ENCODE assay signal across 21 mouse cellular contexts in the genomic region with DNA sequence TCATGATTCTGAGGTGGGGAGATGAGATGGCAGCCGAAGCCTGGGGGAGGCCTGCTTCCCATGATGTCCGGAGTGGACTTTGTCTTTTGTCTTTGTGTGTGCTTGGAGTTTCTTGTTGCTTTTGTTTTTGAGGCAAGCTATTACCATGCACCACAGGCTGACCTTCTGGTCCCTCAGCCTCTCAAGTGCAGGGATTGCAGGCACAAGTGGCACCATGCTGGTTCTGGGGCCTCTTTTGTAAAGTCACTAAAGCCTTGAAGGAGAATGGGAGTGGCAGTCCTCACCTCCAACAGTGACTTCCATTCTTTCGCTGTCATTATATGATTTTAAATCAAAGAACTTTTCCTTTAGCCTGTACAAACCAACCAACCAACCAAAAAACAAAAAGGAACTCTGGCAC.
"Had no signal": no experiment of that assay in that cellular context is flagged by ENCODE, and none has a peak within 500 bp of the region (broad histone marks: within the 10 kb centered on the region; RNA-seq: fewer than 3 reads in every experiment).

No protein-coding gene starts in this region.

- H3K4me3 ChIP-seq: kidney, embryonic 15.5 days; limb, embryonic 10.5 days; limb, embryonic 13.5 days; liver, embryonic 13.5 days; midbrain, embryonic 12.5 days; midbrain, embryonic 15.5 days; myocyte; neural tube, embryonic 13.5 days had no signal

- H3K9ac ChIP-seq: kidney, embryonic 15.5 days; limb, embryonic 13.5 days; liver, embryonic 13.5 days; midbrain, embryonic 12.5 days; midbrain, embryonic 15.5 days; neural tube, embryonic 13.5 days had no signal

- H3K9me3 ChIP-seq: kidney, embryonic 15.5 days; limb, embryonic 10.5 days; limb, embryonic 13.5 days; liver, embryonic 13.5 days; midbrain, embryonic 15.5 days had no signal

- H3K4me1 ChIP-seq: limb, embryonic 10.5 days; limb, embryonic 13.5 days; liver, embryonic 13.5 days; midbrain, embryonic 12.5 days; midbrain, embryonic 15.5 days; neural tube, embryonic 13.5 days had no signal

- DNase-seq: kidney, adult 8-10 months; kidney, postnatal 10 days; kidney, postnatal 36 days; layer of hippocampus, postnatal 36 days; liver; liver, embryonic 13.5 days; lung, adult 2 months; lung, postnatal 14 days; lung, postnatal 4 days; retina, postnatal 1 day; right cerebral cortex, postnatal 25 days; spleen, adult 18-20 months; thymus, adult 18-20 months; thymus, postnatal 36 days had no signal

- H3K36me3 ChIP-seq: kidney, embryonic 15.5 days; limb, embryonic 10.5 days; limb, embryonic 13.5 days; liver, embryonic 13.5 days; midbrain, embryonic 12.5 days; midbrain, embryonic 15.5 days; neural tube, embryonic 13.5 days had no signal

- H3K27me3 ChIP-seq: kidney, embryonic 15.5 days; limb, embryonic 13.5 days; liver, embryonic 13.5 days; midbrain, embryonic 12.5 days; midbrain, embryonic 15.5 days; neural tube, embryonic 13.5 days had no signal

- H3K27ac ChIP-seq: kidney, embryonic 15.5 days; limb, embryonic 10.5 days; limb, embryonic 13.5 days; liver, embryonic 13.5 days; midbrain, embryonic 12.5 days; midbrain, embryonic 15.5 days; neural tube, embryonic 13.5 days had no signal
